Mouse (Mus musculus) liver, adult (tissue): ENCODE measurements around the gene 1810062G17Rik.

Source experiments
- GATA4 ChIP-seq: IDR thresholded peaks from 2 replicates; pipeline ENCODE4 v1.6.1; 2014; ENCODE audit warnings: mild to moderate bottlenecking, low read length; ENCODE audit not compliant: insufficient replicate concordance

Gene 1810062G17Rik

GRCm38 (mm10) chr3:36467632-36468031 lies 8.1 kb upstream of the 1810062G17Rik start:
- no peak for TF ChIP-seq GATA4

GRCm38 (mm10) chr3:36468871-36469270 lies 6.9 kb upstream of the 1810062G17Rik start:
- TF ChIP-seq GATA4: peak; percentile 15; the same call in 1 of the 2 replicates

GRCm38 (mm10) chr3:36471856-36472255 lies 3.9 kb upstream of the 1810062G17Rik start:
- peak; percentile 50; the same call in 1 of the 2 replicates for TF ChIP-seq GATA4

- TF ChIP-seq GATA4: no peak
Observed at GRCm38 (mm10) chr3:36473222-36473621, 2.5 kb upstream of the 1810062G17Rik start.

- no peak for TF ChIP-seq GATA4
Observed at GRCm38 (mm10) chr3:36474421-36474820, 1.3 kb upstream of the 1810062G17Rik start.

GRCm38 (mm10) chr3:36474938-36475483 lies 726 bp upstream of the 1810062G17Rik start:
- TF ChIP-seq GATA4: no peak

GRCm38 (mm10) chr3:36476261-36477155 lies 771 bp downstream of the 1810062G17Rik start:
- TF ChIP-seq GATA4: no peak

- TF ChIP-seq GATA4: no peak
Observed at GRCm38 (mm10) chr3:36478776-36479175, 3.0 kb downstream of the 1810062G17Rik start.

GRCm38 (mm10) chr3:36480486-36480885 lies 4.7 kb downstream of the 1810062G17Rik start:
- TF ChIP-seq GATA4: no peak

GRCm38 (mm10) chr3:36481776-36482193 lies 6.0 kb downstream of the 1810062G17Rik start:
- TF ChIP-seq GATA4: no peak

- no peak for TF ChIP-seq GATA4
Observed at GRCm38 (mm10) chr3:36482940-36483339, 7.2 kb downstream of the 1810062G17Rik start.

- TF ChIP-seq GATA4: no peak
Observed at GRCm38 (mm10) chr3:36484292-36484691, 8.6 kb downstream of the 1810062G17Rik start.

GRCm38 (mm10) chr3:36486176-36486575 lies 10.4 kb downstream of the 1810062G17Rik start:
- no peak for TF ChIP-seq GATA4

- TF ChIP-seq GATA4: no peak
Observed at GRCm38 (mm10) chr3:36486881-36487280, 11.1 kb downstream of the 1810062G17Rik start.

GRCm38 (mm10) chr3:36488367-36488766 lies 12.6 kb downstream of the 1810062G17Rik start:
- no peak for TF ChIP-seq GATA4

- no peak for TF ChIP-seq GATA4
Observed at GRCm38 (mm10) chr3:36488899-36489589, 13.3 kb downstream of the 1810062G17Rik start.
